Mouse (Mus musculus) kidney, embryonic 15.5 days (tissue): ENCODE data around the gene Dmxl2. TPM values are rescaled to one million over a fixed set of nuclear protein-coding genes. Genes with fewer than 3 reads are reported as not detected.
A peak's percentile ranks its signal among the peaks of the same experiment; 100 is the strongest.

Source experiments
- ATAC-seq: fragments of 200-750 bp; cut with Nextera tagmentation; replicated peaks from 2 replicates; pipeline ENCODE4 v1.8.0; 2017; ENCODE audit warnings: moderate TSS enrichment; ENCODE audit not compliant: low FRiP score
- H3K27ac ChIP-seq: fragments of 300-500 bp; sonication (generic); 2 replicates; pipeline ENCODE4 v1.5.1; 2015; ENCODE audit warnings: mild to moderate bottlenecking, inconsistent platforms
- H3K27me3 ChIP-seq: fragments of 300-500 bp; sonication (generic); 2 replicates; pipeline ENCODE4 v1.6.1; 2015; ENCODE audit warnings: inconsistent platforms
- H3K36me3 ChIP-seq: fragments of 300-500 bp; sonication (generic); 2 replicates; pipeline ENCODE4 v1.6.1; 2015; ENCODE audit warnings: inconsistent platforms
- H3K4me1 ChIP-seq: fragments of 300-500 bp; sonication (generic); 2 replicates; pipeline ENCODE4 v1.6.1; 2015; ENCODE audit warnings: inconsistent platforms
- H3K4me2 ChIP-seq: fragments of 300-500 bp; sonication (generic); 2 replicates; pipeline ENCODE4 v1.6.1; 2015; ENCODE audit warnings: moderate library complexity, mild to moderate bottlenecking, inconsistent platforms
- H3K4me3 ChIP-seq: fragments of 300-500 bp; sonication (generic); replicated peaks from 2 replicates; pipeline ENCODE4 v1.5.1; 2015; ENCODE audit warnings: mild to moderate bottlenecking, inconsistent platforms
- H3K9ac ChIP-seq: fragments of 300-500 bp; sonication (generic); 2 replicates; pipeline ENCODE4 v1.6.1; 2015; ENCODE audit warnings: mild to moderate bottlenecking, inconsistent platforms
- H3K9me3 ChIP-seq: fragments of 300-500 bp; sonication (generic); replicated peaks from 2 replicates; pipeline ENCODE4 v1.6.1; 2016; ENCODE audit warnings: inconsistent platforms
- WGBS: fragments of 180-500 bp; shearing (Covaris S2); methylation state at CpG from one replicate; pipeline ENCODE4 v1.1.7; 2015; ENCODE audit warnings: mixed read lengths; 5-methylcytosine and 5-hydroxymethylcytosine counted together
- polyA plus RNA-seq: library from polyadenylated mRNA; unstranded; fragments of >200 nt; fragmentation: Nextera tagmentation; extraction: Ambion mirVana; gene quantifications from 2 replicates; pipeline ENCODE4 v1.2.1, GENCODE M21; 2015

The Dmxl2 gene
- polyA plus RNA-seq, 1 experiment from 2014 or later = 6.3 TPM

GRCm38 (mm10) chr9:54532926-54533325 lies 31.5 kb upstream of the Dmxl2 start:
- Histone ChIP-seq H3K36me3 (no peaks in the 10 kb centered on the region), H3K9ac (no peak overlapping the region), H3K4me3 (no peak overlapping the region), H3K27me3 (no peaks in the 10 kb centered on the region), H3K9me3 (no peaks in the 10 kb centered on the region), H3K27ac (no peak overlapping the region), H3K4me2 (no peak overlapping the region), H3K4me1 (no peaks in the 10 kb centered on the region)
- ATAC-seq = no peak
- whole genome bisulfite sequencing = 95% methylated on average over 2 of the region's 2 CpGs

- ATAC-seq = no peak
- Histone ChIP-seq H3K36me3 (no peaks in the 10 kb centered on the region), H3K4me1 (no peaks in the 10 kb centered on the region), H3K27ac (no peak overlapping the region), H3K4me2 (no peak overlapping the region), H3K9me3 (no peaks in the 10 kb centered on the region), H3K4me3 (no peak overlapping the region), H3K9ac (no peak overlapping the region), H3K27me3 (no peaks in the 10 kb centered on the region)
Measured at GRCm38 (mm10) chr9:54531421-54531820, 30.0 kb upstream of the Dmxl2 start.

GRCm38 (mm10) chr9:54530836-54531235 lies 29.4 kb upstream of the Dmxl2 start:
- ATAC-seq = no peak
- Histone ChIP-seq H3K9me3 (no peaks in the 10 kb centered on the region), H3K9ac (no peak overlapping the region), H3K4me1 (no peaks in the 10 kb centered on the region), H3K27me3 (no peaks in the 10 kb centered on the region), H3K27ac (no peak overlapping the region), H3K36me3 (no peaks in the 10 kb centered on the region), H3K4me3 (no peak overlapping the region), H3K4me2 (no peak overlapping the region)
- WGBS = 83% methylated on average over 6 of the region's 6 CpGs

GRCm38 (mm10) chr9:54529950-54530349 lies 28.5 kb upstream of the Dmxl2 start:
- ATAC-seq = no peak
- Histone ChIP-seq H3K9me3 (no peaks in the 10 kb centered on the region), H3K27me3 (no peaks in the 10 kb centered on the region), H3K4me2 (no peak overlapping the region), H3K4me1 (no peaks in the 10 kb centered on the region), H3K36me3 (no peaks in the 10 kb centered on the region), H3K27ac (no peak overlapping the region), H3K4me3 (no peak overlapping the region), H3K9ac (no peak overlapping the region)
- 84% methylated on average over 2 of the region's 2 CpGs for WGBS

- ATAC-seq = no peak
- H3K4me1 ChIP-seq = no peaks in the 10 kb centered on the region
- H3K9ac ChIP-seq = no peak overlapping the region
- H3K27ac ChIP-seq = no peak overlapping the region
- no peaks in the 10 kb centered on the region for H3K27me3 ChIP-seq
- 51% methylated on average over 7 of the region's 7 CpGs for WGBS
- no peaks in the 10 kb centered on the region for H3K36me3 ChIP-seq
- H3K4me3 ChIP-seq = no peak overlapping the region
- no peak overlapping the region for H3K4me2 ChIP-seq
- H3K9me3 ChIP-seq = no peaks in the 10 kb centered on the region
Measured at GRCm38 (mm10) chr9:54527694-54528093, 26.3 kb upstream of the Dmxl2 start.

- Histone ChIP-seq H3K4me2 (no peak overlapping the region), H3K9ac (no peak overlapping the region), H3K27me3 (no peaks in the 10 kb centered on the region), H3K36me3 (no peaks in the 10 kb centered on the region), H3K4me3 (no peak overlapping the region), H3K27ac (no peak overlapping the region), H3K4me1 (no peaks in the 10 kb centered on the region), H3K9me3 (no peaks in the 10 kb centered on the region)
- 61% methylated on average over 4 of the region's 4 CpGs for WGBS
- ATAC-seq = no peak
Measured at GRCm38 (mm10) chr9:54520286-54520685, 18.9 kb upstream of the Dmxl2 start.

DNA sequence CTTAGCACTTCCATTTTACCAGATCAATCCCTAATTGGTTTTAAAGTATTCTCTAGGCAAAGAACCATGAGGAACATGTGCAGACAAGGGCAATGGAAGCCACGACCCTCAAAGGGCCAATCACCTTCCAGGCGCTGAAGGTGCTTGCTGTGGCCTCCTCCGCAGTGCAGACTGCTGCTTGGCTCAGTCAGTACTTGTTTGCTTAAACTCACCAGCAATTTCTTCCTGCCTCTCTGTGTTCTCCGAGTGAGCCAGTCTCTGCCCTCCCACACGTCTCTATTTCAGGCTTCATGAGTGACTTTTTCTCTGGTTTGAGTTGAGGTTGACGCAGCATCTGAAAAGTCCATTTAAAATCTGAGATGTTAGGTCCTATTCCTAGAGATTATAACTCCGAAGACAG lies 17.5 kb upstream of the Dmxl2 start:
- Histone ChIP-seq H3K36me3 (no peaks in the 10 kb centered on the region), H3K27ac (no peak overlapping the region), H3K4me3 (no peak overlapping the region), H3K9ac (no peak overlapping the region), H3K4me2 (no peak overlapping the region), H3K4me1 (no peaks in the 10 kb centered on the region), H3K27me3 (no peaks in the 10 kb centered on the region), H3K9me3 (no peaks in the 10 kb centered on the region)
- 43% methylated on average over 7 of the region's 7 CpGs for WGBS
- no peak for ATAC-seq

DNA sequence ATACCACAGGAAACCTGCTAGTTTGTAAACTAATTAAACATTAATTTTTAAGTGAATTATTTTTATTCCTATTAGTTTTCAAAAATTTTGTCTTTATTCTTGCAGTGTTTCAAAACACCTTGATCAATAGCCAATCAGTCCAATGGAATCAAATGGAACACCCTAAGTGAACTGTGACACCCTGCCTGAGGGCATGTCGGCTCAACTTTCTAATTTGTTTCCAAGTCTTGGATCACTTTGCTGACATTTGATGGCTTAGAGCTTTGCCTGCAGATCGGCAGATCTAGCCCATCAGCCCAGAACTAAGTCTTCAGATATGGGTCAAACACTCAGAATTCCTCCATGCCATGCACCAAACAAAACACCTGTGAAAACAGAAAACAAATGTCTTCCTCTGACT lies 14.6 kb upstream of the Dmxl2 start:
- no peak for ATAC-seq
- Histone ChIP-seq H3K4me2 (no peak overlapping the region), H3K36me3 (no peaks in the 10 kb centered on the region), H3K4me1 (no peaks in the 10 kb centered on the region), H3K9me3 (no peaks in the 10 kb centered on the region), H3K27me3 (no peaks in the 10 kb centered on the region), H3K9ac (no peak overlapping the region), H3K4me3 (no peak overlapping the region), H3K27ac (no peak overlapping the region)
- 80% methylated on average over 2 of the region's 2 CpGs for WGBS

- H3K36me3 ChIP-seq = no peaks in the 10 kb centered on the region
- H3K4me1 ChIP-seq = peaks cover 15% of the 10 kb centered on the region
- no peak overlapping the region for H3K27ac ChIP-seq
- H3K4me2 ChIP-seq = peak overlapping the region; percentile 99
- 9% methylated on average over 12 of the region's 12 CpGs for WGBS
- H3K4me3 ChIP-seq = peak overlapping the region; percentile 81
- H3K27me3 ChIP-seq = peaks cover 18% of the 10 kb centered on the region
- H3K9me3 ChIP-seq = no peaks in the 10 kb centered on the region
- H3K9ac ChIP-seq = no peak overlapping the region
- no peak for ATAC-seq
Measured at GRCm38 (mm10) chr9:54502873-54503272, 1.4 kb upstream of the Dmxl2 start.

DNA sequence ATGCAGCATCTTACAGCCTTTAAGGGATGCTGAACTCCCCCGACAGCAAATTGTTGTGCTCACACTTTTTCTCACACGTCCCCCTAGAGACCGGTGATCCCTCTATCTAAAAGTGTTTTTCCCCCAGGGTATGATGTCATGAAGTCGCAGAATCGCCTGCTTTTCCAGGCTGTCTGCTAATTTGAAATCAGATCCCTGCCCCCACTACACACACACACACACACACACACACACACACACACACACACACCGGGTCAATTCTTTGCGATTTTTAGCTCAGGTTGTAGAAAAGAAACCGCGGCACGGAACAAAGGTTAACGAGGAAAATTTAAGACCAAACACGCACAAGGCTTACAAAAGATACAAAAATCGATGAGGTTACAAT lies 677 bp upstream of the Dmxl2 start:
- WGBS = 3% methylated on average over 13 of the region's 13 CpGs

GRCm38 (mm10) chr9:54500832-54501452 lies 484 bp downstream of the Dmxl2 start:
- ATAC-seq = no peak; the same call in 1 of the 2 replicates
- under 1% methylated on average over 43 of the region's 43 CpGs for WGBS
- H3K4me2 ChIP-seq = peak overlapping the region; percentile 99
- no peaks in the 10 kb centered on the region for H3K9me3 ChIP-seq
- H3K27ac ChIP-seq = peak overlapping the region; percentile 60; the same call in 1 of the 2 replicates
- peak overlapping the region; percentile 62 for H3K9ac ChIP-seq
- H3K4me1 ChIP-seq = peaks cover 15% of the 10 kb centered on the region
- H3K36me3 ChIP-seq = no peaks in the 10 kb centered on the region
- H3K27me3 ChIP-seq = peaks cover 18% of the 10 kb centered on the region
- H3K4me3 ChIP-seq = peak overlapping the region; percentile 81

More for the DNA sequence above, 677 bp upstream of the Dmxl2 start:
- Histone ChIP-seq H3K27ac (no peak overlapping the region), H3K9ac (peak overlapping the region; percentile 62; the same call in 1 of the 2 replicates), H3K4me2 (peak overlapping the region; percentile 99), H3K4me1 (peaks cover 15% of the 10 kb centered on the region), H3K4me3 (peak overlapping the region; percentile 81), H3K36me3 (no peaks in the 10 kb centered on the region), H3K27me3 (peaks cover 18% of the 10 kb centered on the region), H3K9me3 (no peaks in the 10 kb centered on the region)
- peak; percentile 13; the same call in 1 of the 2 replicates for ATAC-seq

GRCm38 (mm10) chr9:54499791-54500190 lies 1.6 kb downstream of the Dmxl2 start:
- H3K4me3 ChIP-seq = no peak overlapping the region
- WGBS = 79% methylated on average over 3 of the region's 3 CpGs
- no peaks in the 10 kb centered on the region for H3K9me3 ChIP-seq
- H3K4me1 ChIP-seq = peaks cover 15% of the 10 kb centered on the region
- no peaks in the 10 kb centered on the region for H3K36me3 ChIP-seq
- no peak overlapping the region for H3K4me2 ChIP-seq
- ATAC-seq = no peak
- no peak overlapping the region for H3K27ac ChIP-seq
- no peak overlapping the region for H3K9ac ChIP-seq
- H3K27me3 ChIP-seq = peaks cover 16% of the 10 kb centered on the region

DNA sequence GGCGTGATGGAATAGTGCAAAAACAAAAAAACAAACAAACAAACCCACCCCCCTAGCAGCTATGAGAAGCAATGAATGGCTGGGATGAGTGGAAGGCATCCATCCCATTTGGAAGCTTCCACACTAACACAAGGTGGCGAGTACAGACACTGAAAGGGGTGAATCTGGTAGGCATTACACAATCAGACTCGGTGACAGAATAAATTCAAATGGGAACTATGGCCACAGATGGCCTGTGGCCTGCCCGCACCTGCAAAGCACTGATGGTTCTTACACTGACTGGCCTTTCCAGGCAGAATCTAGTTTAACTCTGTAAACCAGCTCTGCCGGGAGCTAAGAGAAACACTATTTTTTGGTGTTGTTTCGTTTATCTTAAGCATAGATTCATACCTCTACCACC lies 2.1 kb downstream of the Dmxl2 start:
- WGBS = 88% methylated on average over 6 of the region's 6 CpGs
- Histone ChIP-seq H3K27me3 (peaks cover 14% of the 10 kb centered on the region), H3K27ac (no peak overlapping the region), H3K9ac (no peak overlapping the region), H3K4me3 (no peak overlapping the region), H3K4me2 (no peak overlapping the region), H3K9me3 (no peaks in the 10 kb centered on the region), H3K36me3 (no peaks in the 10 kb centered on the region), H3K4me1 (peaks cover 15% of the 10 kb centered on the region)
- no peak for ATAC-seq
